Mouse (Mus musculus) heart, embryonic 11.5 days (tissue): ENCODE data around the gene Tmem95. TPM values are rescaled to one million over a fixed set of nuclear protein-coding genes. Genes with fewer than 3 reads are reported as not detected.

Experiments used
- ATAC-seq: fragments of 200-750 bp; cut with Nextera tagmentation; replicated peaks from 2 replicates; pipeline ENCODE4 v1.8.0; 2017; ENCODE audit warnings: moderate library complexity; ENCODE audit not compliant: insufficient number of reproducible peaks, low FRiP score, low TSS enrichment
- H3K27ac ChIP-seq: fragments of 300-500 bp; sonication (generic); 2 replicates; pipeline ENCODE4 v1.5.1; 2014; ENCODE audit warnings: mild to moderate bottlenecking, low read depth, low read length
- H3K27me3 ChIP-seq: fragments of 300-500 bp; sonication (generic); 2 replicates; pipeline ENCODE4 v1.6.1; 2014; ENCODE audit warnings: mild to moderate bottlenecking, low read length, mixed read lengths; ENCODE audit not compliant: control insufficient read depth, insufficient read depth
- H3K36me3 ChIP-seq: fragments of 300-500 bp; sonication (generic); 2 replicates; pipeline ENCODE4 v1.6.1; 2014; ENCODE audit warnings: mild to moderate bottlenecking, low read length, moderate library complexity, mixed read lengths; ENCODE audit not compliant: control insufficient read depth, insufficient read depth
- H3K4me1 ChIP-seq: fragments of 300-500 bp; sonication (generic); 2 replicates; pipeline ENCODE4 v1.6.1; 2014; ENCODE audit warnings: low read length; ENCODE audit not compliant: control insufficient read depth, insufficient read depth
- H3K4me2 ChIP-seq: fragments of 300-500 bp; sonication (generic); 2 replicates; pipeline ENCODE4 v1.6.1; 2014; ENCODE audit warnings: mild to moderate bottlenecking, moderate library complexity
- H3K4me3 ChIP-seq: fragments of 300-500 bp; sonication (generic); 2 replicates; pipeline ENCODE4 v1.5.1; 2014; ENCODE audit warnings: low read depth, low read length
- H3K9ac ChIP-seq: fragments of 300-500 bp; sonication (generic); 2 replicates; pipeline ENCODE4 v1.6.1; 2014; ENCODE audit warnings: mild to moderate bottlenecking, low read depth, low read length, moderate library complexity
- H3K9me3 ChIP-seq: fragments of 300-500 bp; sonication (generic); replicated peaks from 2 replicates; pipeline ENCODE4 v1.6.1; 2016; ENCODE audit warnings: low read length; ENCODE audit not compliant: control insufficient read depth
- WGBS: fragments of 180-500 bp; shearing (Covaris S2); extraction: QIAGEN DNeasy Blood & Tissue Kit; methylation state at CpG from one replicate; pipeline ENCODE4 v1.1.7; 2014; ENCODE audit not compliant: insufficient replicate concordance; 5-methylcytosine and 5-hydroxymethylcytosine counted together
- polyA plus RNA-seq: library from polyadenylated mRNA; unstranded; fragments of >200 nt; fragmentation: Nextera tagmentation; extraction: Ambion mirVana; gene quantifications from 2 replicates; pipeline ENCODE4 v1.2.1, GENCODE M21; 2014

Tmem95 gene
- polyA plus RNA-seq: not detected in 2 replicates

DNA sequence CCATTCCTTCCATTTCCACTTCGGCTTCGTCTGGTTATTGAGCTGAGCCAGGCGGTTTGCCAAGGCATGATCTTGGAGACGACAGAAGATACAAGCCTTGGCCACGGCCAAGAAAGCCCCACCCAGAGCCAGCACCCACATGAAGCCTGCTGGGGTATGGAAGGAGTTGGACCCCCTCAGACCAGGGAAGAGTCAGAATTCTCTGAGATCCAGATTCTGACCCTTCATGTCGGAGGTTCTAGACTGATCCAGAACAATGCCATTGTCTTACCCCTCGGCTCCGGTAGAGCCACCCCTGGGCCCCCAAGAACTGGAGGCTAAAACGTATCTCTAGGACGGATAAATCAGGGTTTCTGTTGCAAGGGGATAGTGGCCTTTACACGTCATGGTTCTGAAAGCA, at the start of gene Tmem95:
Gene Tmem95 (minus strand): TSS at position 141 of the 400 bp plus-strand sequence.
- Histone ChIP-seq H3K4me2 (peak within 1 kb of the TSS; percentile 79), H3K9me3 (no peaks in the 10 kb centered on the region), H3K36me3 (no peaks in the 10 kb centered on the region), H3K4me3 (no peak within 1 kb of the TSS), H3K9ac (0 out of 2 replicates have a peak within 1 kb of the TSS, but pooled peaks have one; percentile 4), H3K4me1 (peaks cover 18% of the 10 kb centered on the region), H3K27ac (no peak within 1 kb of the TSS), H3K27me3 (no peaks in the 10 kb centered on the region)
- WGBS: 84% methylated on average over 11 of the region's 11 CpGs
- no peak for ATAC-seq

DNA sequence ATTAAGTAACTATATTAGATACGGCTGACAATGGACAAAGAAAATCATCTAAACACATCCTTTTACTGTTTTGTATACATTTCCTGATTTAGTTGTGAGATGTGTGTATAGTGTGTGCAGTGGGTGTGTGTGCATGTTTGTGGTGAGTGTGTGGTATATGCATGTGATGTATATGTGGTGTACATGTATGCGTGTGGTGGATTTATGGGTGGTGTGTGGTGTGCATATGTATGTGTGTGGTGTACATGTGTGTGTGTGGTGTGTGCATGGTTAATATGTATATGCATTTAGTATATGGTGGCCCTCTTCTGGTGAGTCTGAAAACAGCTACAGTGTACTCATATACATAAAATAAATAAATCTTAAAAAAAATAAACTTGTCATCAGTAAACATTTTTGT, 49.7 kb upstream of the Tmem95 start:
- Histone ChIP-seq H3K9me3 (no peaks in the 10 kb centered on the region), H3K4me2 (no peak overlapping the region), H3K27ac (no peak overlapping the region), H3K9ac (no peak overlapping the region), H3K36me3 (no peaks in the 10 kb centered on the region), H3K4me3 (no peak overlapping the region), H3K4me1 (peaks cover under 1% of the 10 kb centered on the region; the same call in 1 of the 2 replicates), H3K27me3 (no peaks in the 10 kb centered on the region)
- ATAC-seq: no peak
- 89% methylated on average over 2 of the region's 2 CpGs for WGBS

DNA sequence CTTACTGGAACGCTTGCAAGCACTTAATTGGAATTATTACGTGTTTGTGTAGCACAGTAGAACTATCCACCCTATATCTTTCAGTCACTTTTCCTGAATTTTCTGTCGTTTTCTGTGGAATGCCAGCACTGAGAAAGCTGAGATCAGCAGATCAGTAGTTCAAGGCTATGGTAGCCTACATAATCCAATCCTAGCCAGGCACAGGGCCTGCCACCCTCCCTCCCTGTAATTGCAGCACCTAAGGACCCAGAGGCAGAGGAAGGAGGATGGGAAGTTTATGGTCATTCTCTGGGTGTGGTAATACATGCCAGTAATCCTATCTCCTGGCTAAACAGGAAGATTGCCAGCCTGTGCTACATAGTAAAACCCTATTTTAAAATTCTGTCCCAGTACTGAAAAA, 45.0 kb upstream of the Tmem95 start:
- H3K27ac ChIP-seq: peak overlapping the region; percentile 98; the same call in 1 of the 2 replicates
- H3K27me3 ChIP-seq: no peaks in the 10 kb centered on the region
- H3K4me1 ChIP-seq: peaks cover 13% of the 10 kb centered on the region
- H3K4me3 ChIP-seq: no peak overlapping the region
- 73% methylated on average over 3 of the region's 3 CpGs for WGBS
- H3K9me3 ChIP-seq: no peaks in the 10 kb centered on the region
- H3K36me3 ChIP-seq: peaks cover 6% of the 10 kb centered on the region
- no peak for ATAC-seq
- 0 out of 2 replicates have a peak overlapping the region, but pooled peaks have one; percentile 82 for H3K9ac ChIP-seq
- peak overlapping the region; percentile 55 for H3K4me2 ChIP-seq

DNA sequence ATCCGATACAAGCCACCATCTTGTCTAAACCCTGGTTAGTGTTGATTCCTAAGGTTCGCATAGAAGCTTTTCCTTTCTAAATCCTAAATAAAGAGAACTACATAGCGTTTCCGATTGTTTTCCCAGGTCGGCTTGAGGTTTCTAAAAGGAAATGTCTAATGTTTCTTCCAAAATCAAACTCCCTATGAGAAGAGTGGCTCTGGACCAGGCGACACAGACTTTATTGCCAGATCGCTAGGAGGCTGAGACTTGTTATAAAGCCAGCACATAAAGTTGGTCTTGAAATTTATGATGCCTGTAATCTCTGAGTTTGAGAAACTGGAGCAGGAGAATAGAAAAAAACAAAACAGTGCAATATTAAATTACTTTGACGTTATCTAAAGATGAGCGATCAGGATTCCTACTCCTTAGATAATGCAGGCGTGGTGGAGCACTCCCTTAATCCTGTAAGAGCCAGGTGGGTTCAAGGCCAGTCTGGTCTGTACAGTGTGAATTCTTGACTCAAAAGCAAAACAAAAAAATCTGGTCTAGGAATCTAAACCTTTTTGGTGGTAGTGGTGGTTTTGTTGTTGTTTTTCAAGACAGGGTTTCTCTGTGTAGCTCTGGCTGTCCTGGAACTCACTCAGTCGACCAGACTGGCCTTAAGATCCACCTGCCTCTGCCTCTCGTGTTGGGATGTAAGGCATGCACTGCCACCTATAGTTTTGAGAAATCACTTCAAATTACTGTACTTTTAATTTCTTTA, 44.4 kb upstream of the Tmem95 start:
- H3K27me3 ChIP-seq: no peaks in the 10 kb centered on the region
- H3K9ac ChIP-seq: peak overlapping the region; percentile 82
- H3K27ac ChIP-seq: peak overlapping the region; percentile 98
- peaks cover 12% of the 10 kb centered on the region for H3K36me3 ChIP-seq
- H3K4me1 ChIP-seq: peaks cover 13% of the 10 kb centered on the region
- ATAC-seq: no peak
- no peaks in the 10 kb centered on the region for H3K9me3 ChIP-seq
- 4% methylated on average over 12 of the region's 12 CpGs for WGBS
- peak overlapping the region; percentile 55 for H3K4me2 ChIP-seq
- H3K4me3 ChIP-seq: peak overlapping the region; percentile 95

DNA sequence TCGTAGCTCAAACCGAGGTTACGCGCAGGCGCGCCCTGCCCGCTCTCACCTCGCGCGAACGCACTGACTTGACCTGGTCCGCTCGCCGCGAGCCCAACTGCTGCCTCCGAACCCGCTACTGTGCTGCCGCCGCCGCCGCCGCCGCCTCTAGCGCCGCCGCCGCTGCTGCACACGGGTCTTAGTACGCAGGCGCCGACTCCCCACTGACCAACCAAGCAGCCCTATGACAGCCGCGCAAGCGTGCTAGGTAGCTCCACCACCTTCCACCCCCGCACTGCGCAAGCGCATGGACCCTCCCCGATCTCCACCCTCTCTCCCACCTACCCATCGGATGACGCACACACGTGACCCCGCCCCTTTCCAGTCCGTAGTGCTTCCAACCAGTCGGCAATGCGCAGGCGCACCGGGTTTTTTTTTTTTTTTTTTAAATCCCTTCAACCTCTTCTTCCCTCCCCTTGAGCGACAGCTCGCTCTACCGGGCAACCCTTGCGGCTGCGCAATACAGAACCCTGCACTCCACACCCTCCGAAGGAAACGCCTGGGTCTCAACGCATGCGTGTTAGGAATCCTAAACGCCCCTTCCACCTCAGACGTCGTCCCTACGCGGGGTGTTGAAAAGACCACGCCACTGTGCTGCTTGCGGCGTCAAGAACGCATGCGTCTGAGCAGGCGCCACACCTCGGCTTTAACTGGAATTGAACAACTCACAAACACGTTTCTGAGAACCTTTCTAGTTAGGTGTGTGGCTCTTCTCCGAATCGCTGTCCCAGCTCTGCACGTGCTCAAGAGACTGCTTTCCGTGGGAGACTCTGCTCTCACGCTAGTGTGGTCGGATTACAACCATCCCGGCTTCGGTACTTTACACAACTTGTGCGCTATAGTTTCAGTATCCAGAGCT, 43.5 kb upstream of the Tmem95 start, which contains the start of gene Eif5a:
Gene Eif5a (minus strand): TSS at position 845 of the 898 bp plus-strand sequence.
- peak; percentile 95 for ATAC-seq
- Histone ChIP-seq H3K27me3 (no peaks in the 10 kb centered on the region), H3K36me3 (peaks cover 14% of the 10 kb centered on the region), H3K9me3 (no peaks in the 10 kb centered on the region), H3K27ac (peak within 1 kb of the TSS; percentile 98), H3K4me3 (peak within 1 kb of the TSS; percentile 95), H3K4me1 (peaks cover 14% of the 10 kb centered on the region), H3K4me2 (peak within 1 kb of the TSS; percentile 72), H3K9ac (peak within 1 kb of the TSS; percentile 99)
- under 1% methylated on average over 78 of the region's 78 CpGs for WGBS

DNA sequence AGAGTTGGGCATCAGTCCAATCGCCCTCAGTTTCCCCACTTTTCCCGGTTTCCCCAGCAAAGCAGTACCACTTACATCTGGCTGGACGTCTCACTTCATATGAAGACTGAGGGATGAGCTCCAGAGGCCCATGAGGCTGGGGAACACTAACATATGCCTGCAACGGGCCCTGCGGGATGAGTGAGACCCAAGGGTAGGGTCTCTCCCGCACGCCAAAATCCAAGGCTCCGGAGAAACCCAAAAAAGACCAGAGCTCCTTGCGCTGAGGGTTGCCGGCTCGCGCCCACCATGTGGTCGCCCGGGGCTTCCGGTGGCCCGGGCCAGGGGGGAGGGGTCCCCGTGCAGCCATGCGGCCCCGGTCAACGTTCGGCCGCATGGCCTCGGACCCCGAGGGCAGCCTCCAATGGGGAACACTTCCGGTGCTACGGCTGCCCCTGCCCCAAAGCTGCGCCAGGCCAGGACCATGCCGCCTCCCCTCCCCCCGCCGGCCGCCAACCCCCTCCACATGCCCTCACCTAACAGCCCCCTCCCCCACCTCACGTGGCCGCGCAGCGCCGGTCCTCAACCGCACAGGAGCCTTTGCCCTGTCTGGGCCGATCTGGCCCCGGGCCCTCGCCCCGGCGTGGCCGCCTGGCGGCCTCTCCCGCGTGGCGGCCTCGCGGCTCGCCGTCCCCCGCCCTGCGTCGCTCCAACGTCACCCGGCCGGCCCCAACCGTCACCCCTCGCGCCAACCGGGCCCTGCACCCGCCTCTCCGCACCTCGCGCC, 42.6 kb upstream of the Tmem95 start:
- Histone ChIP-seq H3K4me1 (peaks cover 23% of the 10 kb centered on the region), H3K4me2 (peak overlapping the region; percentile 72), H3K27ac (peak overlapping the region; percentile 98), H3K4me3 (peak overlapping the region; percentile 95), H3K9ac (peak overlapping the region; percentile 99), H3K27me3 (no peaks in the 10 kb centered on the region), H3K36me3 (peaks cover 20% of the 10 kb centered on the region), H3K9me3 (no peaks in the 10 kb centered on the region)
- ATAC-seq: no peak
- WGBS: under 1% methylated on average over 64 of the region's 65 CpGs

DNA sequence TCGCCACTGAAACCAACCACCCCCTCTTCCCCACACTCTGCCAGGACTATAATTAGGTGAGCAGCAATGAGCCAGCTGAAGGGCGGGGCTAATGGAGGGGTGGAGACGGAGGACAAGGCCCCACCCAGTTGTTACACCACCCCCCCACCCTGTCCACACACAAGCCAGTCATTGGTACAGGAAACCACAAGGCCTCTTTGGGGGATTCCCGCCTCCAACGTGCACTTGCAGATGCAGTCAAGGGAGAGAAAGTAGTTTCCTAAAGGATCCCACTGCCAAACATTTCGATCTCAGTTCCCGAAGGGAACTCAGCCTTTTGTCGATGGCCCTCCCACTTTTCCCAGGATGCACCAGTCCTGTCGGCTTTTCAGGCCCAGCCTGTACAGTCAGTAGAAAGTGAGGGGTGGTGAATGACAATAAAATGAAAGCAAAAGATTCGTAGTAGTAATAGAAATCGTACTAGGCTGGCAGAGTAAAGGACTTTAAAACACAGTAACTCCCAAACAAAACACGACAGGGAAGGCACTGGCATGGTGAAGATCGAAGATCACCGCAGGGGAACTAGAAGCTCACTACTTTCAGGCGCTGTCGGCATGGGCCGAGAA, 41.9 kb upstream of the Tmem95 start:
- Histone ChIP-seq H3K4me1 (peaks cover 30% of the 10 kb centered on the region), H3K27ac (peak overlapping the region; percentile 98)
- 0 out of 2 replicates have a peak, but pooled peaks have one; percentile 23 for ATAC-seq

More for the DNA sequence above, 41.9 kb upstream of the Tmem95 start:
- Histone ChIP-seq H3K4me2 (peak overlapping the region; percentile 72), H3K27me3 (no peaks in the 10 kb centered on the region), H3K9me3 (no peaks in the 10 kb centered on the region), H3K36me3 (peaks cover 21% of the 10 kb centered on the region), H3K4me3 (peak overlapping the region; percentile 95), H3K9ac (peak overlapping the region; percentile 99)
- WGBS: under 1% methylated on average over 17 of the region's 17 CpGs
